14 mouse cellular contexts compared by ENCODE assay signal in the genomic region with DNA sequence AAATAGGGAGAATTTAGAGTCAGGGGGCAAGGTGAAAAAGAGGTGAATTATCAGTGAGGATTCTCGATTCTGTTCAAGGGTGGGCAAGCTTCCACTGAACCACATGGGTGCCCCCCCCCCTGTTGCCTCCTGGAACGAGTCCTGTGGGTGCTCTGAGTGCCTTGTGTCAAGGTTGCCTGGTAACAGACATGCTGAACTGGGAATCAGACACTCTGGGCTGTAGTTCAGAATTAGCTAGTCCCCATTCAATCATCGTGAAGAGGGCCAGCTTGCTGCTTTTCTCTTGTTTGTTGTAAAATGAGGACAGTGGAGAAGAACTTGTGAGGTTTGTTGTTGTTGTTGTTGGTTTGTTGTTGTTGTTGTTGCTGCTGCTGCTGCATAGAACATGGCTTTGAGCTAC.
DNase-seq lines count a peak whose midpoint lies in the region; ATAC-seq lines count a peak whose summit lies in the region.
"Had no signal": no experiment of that assay in that cellular context is flagged by ENCODE, and none has a peak within 500 bp of the region (broad histone marks: within the 10 kb centered on the region; RNA-seq: fewer than 3 reads in every experiment).

No protein-coding gene starts in this region.

- 70% methylated on average over 3 of the region's 3 CpGs for WGBS in forebrain, embryonic 12.5 days
- WGBS in forebrain, embryonic 10.5 days = 78% methylated on average over 3 of the region's 3 CpGs

- no peak overlapping the region for H3K4me2 ChIP-seq in forebrain, embryonic 12.5 days
- H3K4me2 ChIP-seq: heart, embryonic 13.5 days; limb, embryonic 15.5 days; lung, embryonic 14.5 days had no signal

- intact Hi-C loops in left cerebral cortex, postnatal 14 days (cut with DNase I) = no loop called here

- H3K36me3 ChIP-seq in forebrain, embryonic 12.5 days (replicated peaks) = no peaks in the 10 kb centered on the region
- no peaks in the 10 kb centered on the region for H3K36me3 ChIP-seq in forebrain, embryonic 10.5 days (replicated peaks)
- H3K36me3 ChIP-seq: embryonic facial prominence, embryonic 10.5 days; heart, embryonic 13.5 days; limb, embryonic 15.5 days had no signal

- H3K4me3 ChIP-seq in forebrain, embryonic 12.5 days (replicated peaks) = no peak overlapping the region
- H3K4me3 ChIP-seq in forebrain, embryonic 10.5 days = no peak overlapping the region
- H3K4me3 ChIP-seq: embryonic facial prominence, embryonic 10.5 days; heart, embryonic 13.5 days; limb, embryonic 15.5 days had no signal

- DNase-seq in forebrain, embryonic 10.5 days (ENCODE audit: extremely low spot score, low spot score) = no peak
- peak; percentile 9 to 30 for DNase-seq in left cerebral cortex, postnatal 14 days (ENCODE audit: low spot score in 2 of 2)
- no peak for DNase-seq in left cerebral cortex, adult 18-20 months (ENCODE audit: low spot score in 2 of 2)
- peak; percentile 37 for DNase-seq in brain, adult 2 months (ENCODE audit: low read depth, low spot score)
- DNase-seq in layer of hippocampus, adult 8-10 months (ENCODE audit: low spot score in 2 of 2) = peak; percentile 25 to 50
- DNase-seq in urinary bladder, postnatal 25 days (ENCODE audit: low spot score) = no peak
- DNase-seq in lung, postnatal 14 days = no peak
- DNase-seq: adrenal gland, adult 2 months; gastrocnemius, postnatal 10 days; lung, embryonic 14.5 days had no signal

- H3K9ac ChIP-seq in forebrain, embryonic 12.5 days = no peak overlapping the region
- H3K9ac ChIP-seq: heart, embryonic 13.5 days; limb, embryonic 15.5 days; lung, embryonic 14.5 days had no signal

- H3K9me3 ChIP-seq in forebrain, embryonic 12.5 days = no peaks in the 10 kb centered on the region
- no peaks in the 10 kb centered on the region for H3K9me3 ChIP-seq in forebrain, embryonic 10.5 days
- H3K9me3 ChIP-seq: embryonic facial prominence, embryonic 10.5 days; heart, embryonic 13.5 days; limb, embryonic 15.5 days had no signal

- no peaks in the 10 kb centered on the region for H3K4me1 ChIP-seq in forebrain, embryonic 12.5 days
- H3K4me1 ChIP-seq in forebrain, embryonic 10.5 days = no peaks in the 10 kb centered on the region
- H3K4me1 ChIP-seq: embryonic facial prominence, embryonic 10.5 days; heart, embryonic 13.5 days; limb, embryonic 15.5 days had no signal

- H3K27me3 ChIP-seq in forebrain, embryonic 12.5 days = no peaks in the 10 kb centered on the region
- H3K27me3 ChIP-seq in forebrain, embryonic 10.5 days (ENCODE audit: poor library complexity, severe bottlenecking) = no peaks in the 10 kb centered on the region
- H3K27me3 ChIP-seq: heart, embryonic 13.5 days; limb, embryonic 15.5 days had no signal

- ATAC-seq in forebrain, embryonic 12.5 days (ENCODE audit: low FRiP score) = 0 out of 2 replicates have a peak, but pooled peaks have one; percentile 11

- H3K27ac ChIP-seq in forebrain, embryonic 12.5 days = no peak overlapping the region
- no peak overlapping the region for H3K27ac ChIP-seq in forebrain, embryonic 10.5 days
- H3K27ac ChIP-seq: embryonic facial prominence, embryonic 10.5 days; heart, embryonic 13.5 days; limb, embryonic 15.5 days had no signal

Comparison
In these comparisons a context has a peak if more than half of its experiments do, and no peak if none do; other contexts are left out.
1. DNase-seq: peak in left cerebral cortex, postnatal 14 days (2 of 2), brain, adult 2 months (single experiment) and layer of hippocampus, adult 8-10 months (2 of 2); none in forebrain, embryonic 10.5 days (single experiment), left cerebral cortex, adult 18-20 months (0 of 2), urinary bladder, postnatal 25 days (single experiment) and lung, postnatal 14 days (single experiment).